Mouse (Mus musculus) liver, adult 10 weeks (tissue): ENCODE results near the gene Ccdc194. TPM values are rescaled to one million over a fixed set of nuclear protein-coding genes. Genes with fewer than 3 reads are reported as not detected.

Source experiments
- polyA plus RNA-seq: library from polyadenylated mRNA; stranded (reverse); fragments of 350-450 nt; fragmentation: Illumina TruSeq; extraction: RNeasy Lipid Tissue Mini Kit (QIAGEN cat#74804); gene quantifications from one replicate; pipeline ENCODE4 v1.2.3, GENCODE M21; 2014; ENCODE audit warnings: low read depth, low replicate concordance

The Ccdc194 gene
- not detected for polyA plus RNA-seq

GRCm38 (mm10) chr8:71525226-71526050, at the start of gene Ccdc194:
Ccdc194 (minus strand) TSS chr8:71525711.

GRCm38 (mm10) chr8:71568387-71568937, 43.0 kb upstream of the Ccdc194 start, which contains the start of gene Slc27a1:
Slc27a1 (plus strand) TSS chr8:71568882.

GRCm38 (mm10) chr8:71566501-71566900, 41.0 kb upstream of the Ccdc194 start, which contains the start of gene Nxnl1:
Nxnl1 (minus strand) TSS chr8:71566601.

GRCm38 (mm10) chr8:71558071-71558957, 32.8 kb upstream of the Ccdc194 start, which contains the start of gene Tmem221:
Tmem221 (minus strand) TSS chr8:71558871.

GRCm38 (mm10) chr8:71542632-71543343, 17.3 kb upstream of the Ccdc194 start, which contains the start of gene Mvb12a:
Mvb12a (plus strand) TSS chr8:71542922.

DNA sequence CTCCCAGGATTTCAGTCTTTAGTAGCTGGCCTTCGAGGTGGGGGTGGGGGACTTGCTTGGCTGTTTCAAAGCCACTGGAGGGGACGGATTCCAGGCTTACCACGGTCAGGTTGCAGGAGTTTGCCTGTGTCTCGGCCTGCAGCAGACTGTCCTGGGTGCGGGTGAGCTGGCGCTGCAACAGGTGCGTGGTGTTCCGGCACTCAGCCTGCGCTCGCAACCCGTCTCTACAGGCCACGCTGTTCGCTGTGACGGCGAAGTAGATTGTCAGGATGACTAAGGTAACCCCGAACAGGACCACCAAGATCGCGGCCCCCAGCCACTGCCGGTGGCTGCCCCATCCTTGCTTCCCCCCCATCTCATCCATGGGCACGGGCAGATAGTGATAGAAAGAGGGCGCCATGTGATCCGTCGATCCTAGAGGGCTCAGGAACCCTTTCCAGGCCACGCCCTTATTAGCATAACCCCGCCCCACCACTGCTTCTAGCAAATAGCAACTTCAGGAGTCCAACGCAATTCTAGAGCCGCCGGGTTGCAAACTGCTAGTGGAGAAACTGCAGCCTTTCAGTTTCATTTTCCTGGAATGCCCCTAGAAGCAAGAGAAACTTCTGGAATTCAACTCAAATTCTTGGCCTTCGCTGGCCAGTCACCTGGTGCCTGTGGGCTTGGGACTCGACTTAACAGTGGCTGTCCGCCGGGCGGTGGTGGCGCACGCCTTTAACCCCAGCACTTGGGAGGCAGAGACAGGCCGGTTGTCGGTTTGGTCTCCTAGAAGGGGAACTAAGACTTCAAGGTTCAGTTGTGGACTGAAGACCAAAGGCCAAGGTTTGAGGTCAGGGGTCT, 11.7 kb upstream of the Ccdc194 start, which contains the start of gene Bst2:
Bst2 (minus strand) TSS at position 429 of the 840 bp plus-strand sequence.

GRCm38 (mm10) chr8:71511644-71512043, 13.9 kb downstream of the Ccdc194 start, which contains the start of gene Plvap:
Plvap (minus strand) TSS chr8:71511752.

GRCm38 (mm10) chr8:71487691-71488445, 37.6 kb downstream of the Ccdc194 start, which contains the start of gene Gtpbp3:
Gtpbp3 (plus strand) TSS chr8:71488103.

GRCm38 (mm10) chr8:71485142-71486135, 40.1 kb downstream of the Ccdc194 start, which contains the start of gene Ano8:
Ano8 (minus strand) TSS chr8:71485963.

Other genes with a start within 250 kb of the Ccdc194 start
- gene Use1, start 158.9 kb downstream of the Ccdc194 start, polyA plus RNA-seq: 5.1 TPM
- gene Ocel1, start 154.4 kb downstream of the Ccdc194 start, polyA plus RNA-seq: 1.1 TPM
- gene Nr2f6, start 143.8 kb downstream of the Ccdc194 start, polyA plus RNA-seq: 9.2 TPM
- 1.0 TPM for gene Ushbp1, start 129.9 kb downstream of the Ccdc194 start, polyA plus RNA-seq
- 20.7 TPM for gene Babam1, start 128.8 kb downstream of the Ccdc194 start, polyA plus RNA-seq
- gene Ankle1, start 119.7 kb downstream of the Ccdc194 start, polyA plus RNA-seq: not detected
- gene Abhd8, start 62.1 kb downstream of the Ccdc194 start, polyA plus RNA-seq: not detected
- gene Mrpl34, start 60.8 kb downstream of the Ccdc194 start, polyA plus RNA-seq: 5.9 TPM
- gene Dda1, start 56.5 kb downstream of the Ccdc194 start, polyA plus RNA-seq: 1.1 TPM
- 0.45 TPM for gene Ano8, start 39.7 kb downstream of the Ccdc194 start, polyA plus RNA-seq
- 0.64 TPM for gene Gtpbp3, start 37.6 kb downstream of the Ccdc194 start, polyA plus RNA-seq
- 3.6 TPM for gene Plvap, start 14.0 kb downstream of the Ccdc194 start, polyA plus RNA-seq
- gene Bst2, start 11.7 kb upstream of the Ccdc194 start, polyA plus RNA-seq: 29.0 TPM
- 3.5 TPM for gene Mvb12a, start 17.2 kb upstream of the Ccdc194 start, polyA plus RNA-seq
- not detected for gene Tmem221, start 33.2 kb upstream of the Ccdc194 start, polyA plus RNA-seq
- gene Nxnl1, start 40.9 kb upstream of the Ccdc194 start, polyA plus RNA-seq: not detected
- gene Slc27a1, start 43.2 kb upstream of the Ccdc194 start, polyA plus RNA-seq: 0.90 TPM
- gene Pgls, start 66.5 kb upstream of the Ccdc194 start, polyA plus RNA-seq: 0.69 TPM
- gene Fam129c, start 71.9 kb upstream of the Ccdc194 start, polyA plus RNA-seq: not detected
- gene Colgalt1, start 85.3 kb upstream of the Ccdc194 start, polyA plus RNA-seq: 29.0 TPM
- gene Unc13a, start 146.0 kb upstream of the Ccdc194 start, polyA plus RNA-seq: not detected
- gene Jak3, start 150.6 kb upstream of the Ccdc194 start, polyA plus RNA-seq: 0.11 TPM
- not detected for gene Insl3, start 163.5 kb upstream of the Ccdc194 start, polyA plus RNA-seq
- gene B3gnt3, start 176.1 kb upstream of the Ccdc194 start, polyA plus RNA-seq: 2.3 TPM
- not detected for gene Fcho1, start 200.0 kb upstream of the Ccdc194 start, polyA plus RNA-seq